Mouse (Mus musculus) liver, embryonic 14.5 days (tissue): ENCODE data around the gene Olfr1048.

Experiments
- CTCF ChIP-seq: IDR thresholded peaks from 2 replicates; pipeline ENCODE4 v1.5.1; 2016; ENCODE audit warnings: antibody characterized with exemption, low read depth, control low read depth
- EP300 ChIP-seq: IDR thresholded peaks from 2 replicates; pipeline ENCODE4 v1.6.1; 2016; ENCODE audit warnings: antibody characterized with exemption, low read depth

DNA sequence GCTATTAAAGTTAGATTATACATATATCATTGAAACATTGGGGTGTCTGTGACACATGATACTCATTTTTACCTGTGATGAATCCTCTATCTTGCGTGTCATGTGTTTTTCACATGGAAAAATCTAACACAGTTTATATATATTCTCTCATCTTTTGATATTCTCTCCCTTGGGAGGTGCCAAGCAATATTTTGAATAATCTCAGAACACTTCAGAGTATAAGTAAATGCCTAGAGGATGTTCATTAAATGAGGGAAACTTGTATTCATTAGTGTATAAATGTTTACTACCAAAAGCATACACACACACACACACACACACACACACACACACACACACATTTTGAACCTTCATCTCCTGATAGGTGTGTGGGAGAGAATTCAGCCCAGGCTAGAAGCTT, 8.8 kb downstream of the Olfr1048 start, which contains the start of gene Olfr1047:
- TF ChIP-seq CTCF (no peak), EP300 (no peak)
